Mouse (Mus musculus): ENCODE results near the gene St6galnac5. TPM values are rescaled to one million over a fixed set of nuclear protein-coding genes. Genes with fewer than 3 reads are reported as not detected.

St6galnac5 gene
- polyA plus RNA-seq, 1 experiment from 2014 or later = 1.3 TPM

DNA sequence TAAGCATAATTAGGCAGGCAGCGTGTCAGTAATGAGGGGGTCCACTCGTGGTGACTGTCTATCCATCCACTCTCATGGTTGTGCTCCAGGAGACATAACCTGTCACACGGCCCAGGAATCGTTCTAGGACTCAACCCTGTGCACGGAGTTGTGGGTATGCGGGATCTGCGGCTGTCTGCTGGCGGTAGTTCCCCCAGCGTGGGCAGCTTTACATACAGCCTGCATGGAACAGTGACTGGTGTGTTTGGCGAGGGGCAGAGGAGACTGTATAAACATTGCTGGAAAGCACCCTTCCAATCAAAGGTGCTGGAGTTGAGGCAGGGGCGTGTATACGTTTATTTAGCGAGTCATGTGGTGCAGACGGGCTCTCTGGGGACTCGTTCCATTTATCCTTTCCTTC is 58.5 kb downstream of the St6galnac5 start:
- Histone ChIP-seq H3K4me3 (no peak overlapping the region), H3K27me3 (ENCODE audit: insufficient read depth, poor library complexity, severe bottlenecking) (no peaks in the 10 kb centered on the region), H3K9me3 (no peaks in the 10 kb centered on the region), H3K4me1 (peaks cover 17% of the 10 kb centered on the region), H3K27ac (no peak overlapping the region), H3K36me3 (no peaks in the 10 kb centered on the region)
- no peak for DNase-seq (ENCODE audit: low spot score)
- 72% methylated on average over 15 of the region's 15 CpGs for WGBS

DNA sequence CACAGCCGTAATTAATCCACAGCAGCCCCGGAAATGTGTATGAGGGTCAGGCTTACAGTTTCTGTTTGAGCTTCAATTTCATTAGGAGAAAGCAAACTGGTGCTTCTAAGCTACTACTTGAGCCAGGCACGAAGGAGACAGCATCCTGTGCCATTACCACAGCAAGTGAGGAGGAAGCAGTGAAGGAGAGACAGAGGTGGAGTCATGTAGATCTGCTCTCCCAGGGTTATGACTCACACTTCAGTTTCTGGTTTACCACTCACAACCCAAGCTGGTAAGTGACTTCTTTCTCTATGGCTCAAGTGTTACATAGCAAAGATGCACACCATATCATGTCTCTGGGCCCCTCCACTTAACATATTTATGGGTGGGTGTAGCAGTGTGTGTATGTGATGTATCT is 61.7 kb downstream of the St6galnac5 start:
- H3K27ac ChIP-seq = no peak overlapping the region
- no peaks in the 10 kb centered on the region for H3K27me3 ChIP-seq (ENCODE audit: insufficient read depth, poor library complexity, severe bottlenecking)
- no peak for DNase-seq (ENCODE audit: low spot score)
- peaks cover 6% of the 10 kb centered on the region; the same call in 1 of the 2 replicates for H3K4me1 ChIP-seq
- WGBS = 82% methylated on average over 3 of the region's 3 CpGs
- H3K36me3 ChIP-seq = no peaks in the 10 kb centered on the region
- no peaks in the 10 kb centered on the region for H3K9me3 ChIP-seq
- H3K4me3 ChIP-seq = no peak overlapping the region

- H3K9me3 ChIP-seq = no peaks in the 10 kb centered on the region
- H3K4me3 ChIP-seq = no peak overlapping the region
- H3K27ac ChIP-seq = no peak overlapping the region
- WGBS = 68% methylated on average over 10 of the region's 10 CpGs
- no peak for DNase-seq (ENCODE audit: low spot score)
- H3K36me3 ChIP-seq = no peaks in the 10 kb centered on the region
- H3K4me1 ChIP-seq = peaks cover 6% of the 10 kb centered on the region; the same call in 1 of the 2 replicates
- no peaks in the 10 kb centered on the region for H3K27me3 ChIP-seq (ENCODE audit: insufficient read depth, poor library complexity, severe bottlenecking)
Measured at GRCm38 (mm10) chr3:152919101-152919500, 62.9 kb downstream of the St6galnac5 start.

DNA sequence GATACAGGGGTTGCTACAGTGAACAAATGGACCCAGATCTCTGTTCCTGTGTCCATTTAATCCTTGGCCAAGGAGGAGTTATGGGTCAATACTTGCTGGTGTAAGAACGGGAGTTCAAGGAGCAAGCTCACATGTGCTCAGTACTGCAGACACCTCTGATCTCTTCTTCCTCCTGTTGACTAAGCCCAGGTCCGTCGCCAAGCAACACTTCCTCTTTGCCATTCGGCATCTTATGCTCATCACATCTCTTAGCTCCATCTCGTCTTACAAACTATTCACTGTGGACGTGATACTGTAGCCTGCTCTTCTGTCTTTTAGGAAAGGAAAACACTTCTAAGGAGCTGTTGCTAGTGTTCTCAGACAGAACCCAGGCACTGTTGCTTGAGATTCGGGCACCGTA is 64.5 kb downstream of the St6galnac5 start:
- Histone ChIP-seq H3K9me3 (no peaks in the 10 kb centered on the region), H3K27me3 (ENCODE audit: insufficient read depth, poor library complexity, severe bottlenecking) (no peaks in the 10 kb centered on the region), H3K27ac (no peak overlapping the region), H3K4me3 (no peak overlapping the region), H3K4me1 (peaks cover 3% of the 10 kb centered on the region; the same call in 1 of the 2 replicates), H3K36me3 (no peaks in the 10 kb centered on the region)
- 79% methylated on average over 8 of the region's 8 CpGs for WGBS
- DNase-seq (ENCODE audit: low spot score) = no peak

DNA sequence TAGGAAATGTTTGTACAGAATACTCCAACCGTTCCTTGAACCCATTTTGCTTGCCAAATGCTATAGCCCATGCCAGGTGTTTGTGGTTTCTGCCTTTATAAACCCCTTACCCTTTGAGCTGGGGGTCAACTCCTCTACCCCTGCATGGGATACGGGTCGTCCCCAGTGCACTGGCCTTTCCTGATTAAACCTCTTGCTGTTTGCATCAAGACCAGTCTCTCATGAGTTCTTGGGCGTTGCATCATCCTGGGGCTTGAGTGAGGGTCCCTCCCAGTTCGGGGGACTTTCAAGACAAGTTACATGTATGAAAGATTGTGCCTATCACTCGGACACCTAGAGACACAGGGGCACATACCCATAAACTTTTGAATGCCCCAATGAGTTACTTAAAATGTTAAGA is 67.7 kb downstream of the St6galnac5 start:
- H3K4me3 ChIP-seq = no peak overlapping the region
- H3K4me1 ChIP-seq = peaks cover 19% of the 10 kb centered on the region
- no peak for DNase-seq (ENCODE audit: low spot score)
- no peak overlapping the region for H3K27ac ChIP-seq
- 88% methylated on average over 6 of the region's 6 CpGs for WGBS
- no peaks in the 10 kb centered on the region for H3K36me3 ChIP-seq
- H3K27me3 ChIP-seq (ENCODE audit: insufficient read depth, poor library complexity, severe bottlenecking) = no peaks in the 10 kb centered on the region
- no peaks in the 10 kb centered on the region for H3K9me3 ChIP-seq

DNA sequence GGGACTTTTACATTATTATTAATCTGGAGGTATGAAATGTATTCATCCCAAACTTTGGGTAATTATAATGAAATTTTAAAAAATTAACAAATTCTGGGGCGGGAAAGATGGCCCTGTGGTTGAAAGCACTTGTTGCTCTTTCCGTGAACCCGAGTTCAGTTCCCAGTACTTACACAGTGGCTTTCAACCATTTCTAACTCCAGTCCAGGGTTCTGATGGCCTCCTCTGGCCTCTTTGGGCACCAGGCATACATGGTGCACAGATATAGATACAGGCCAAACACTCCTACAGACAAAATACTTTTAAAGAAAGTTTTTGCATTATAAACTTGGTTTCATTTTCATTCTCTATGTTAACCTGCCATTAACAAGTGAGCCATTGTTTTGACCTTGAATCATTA is 68.4 kb downstream of the St6galnac5 start:
- no peak for DNase-seq (ENCODE audit: low spot score)
- Histone ChIP-seq H3K4me3 (no peak overlapping the region), H3K36me3 (no peaks in the 10 kb centered on the region), H3K27ac (no peak overlapping the region), H3K9me3 (no peaks in the 10 kb centered on the region), H3K27me3 (ENCODE audit: insufficient read depth, poor library complexity, severe bottlenecking) (no peaks in the 10 kb centered on the region), H3K4me1 (peaks cover 19% of the 10 kb centered on the region)
- 90% methylated on average over 3 of the region's 3 CpGs for WGBS

GRCm38 (mm10) chr3:152913150-152913549 is 68.9 kb downstream of the St6galnac5 start:
- 77% methylated on average over 10 of the region's 10 CpGs for WGBS
- Histone ChIP-seq H3K9me3 (no peaks in the 10 kb centered on the region), H3K4me3 (no peak overlapping the region), H3K4me1 (peaks cover 19% of the 10 kb centered on the region), H3K36me3 (no peaks in the 10 kb centered on the region), H3K27ac (no peak overlapping the region), H3K27me3 (ENCODE audit: insufficient read depth, poor library complexity, severe bottlenecking) (no peaks in the 10 kb centered on the region)
- DNase-seq (ENCODE audit: low spot score) = no peak

DNA sequence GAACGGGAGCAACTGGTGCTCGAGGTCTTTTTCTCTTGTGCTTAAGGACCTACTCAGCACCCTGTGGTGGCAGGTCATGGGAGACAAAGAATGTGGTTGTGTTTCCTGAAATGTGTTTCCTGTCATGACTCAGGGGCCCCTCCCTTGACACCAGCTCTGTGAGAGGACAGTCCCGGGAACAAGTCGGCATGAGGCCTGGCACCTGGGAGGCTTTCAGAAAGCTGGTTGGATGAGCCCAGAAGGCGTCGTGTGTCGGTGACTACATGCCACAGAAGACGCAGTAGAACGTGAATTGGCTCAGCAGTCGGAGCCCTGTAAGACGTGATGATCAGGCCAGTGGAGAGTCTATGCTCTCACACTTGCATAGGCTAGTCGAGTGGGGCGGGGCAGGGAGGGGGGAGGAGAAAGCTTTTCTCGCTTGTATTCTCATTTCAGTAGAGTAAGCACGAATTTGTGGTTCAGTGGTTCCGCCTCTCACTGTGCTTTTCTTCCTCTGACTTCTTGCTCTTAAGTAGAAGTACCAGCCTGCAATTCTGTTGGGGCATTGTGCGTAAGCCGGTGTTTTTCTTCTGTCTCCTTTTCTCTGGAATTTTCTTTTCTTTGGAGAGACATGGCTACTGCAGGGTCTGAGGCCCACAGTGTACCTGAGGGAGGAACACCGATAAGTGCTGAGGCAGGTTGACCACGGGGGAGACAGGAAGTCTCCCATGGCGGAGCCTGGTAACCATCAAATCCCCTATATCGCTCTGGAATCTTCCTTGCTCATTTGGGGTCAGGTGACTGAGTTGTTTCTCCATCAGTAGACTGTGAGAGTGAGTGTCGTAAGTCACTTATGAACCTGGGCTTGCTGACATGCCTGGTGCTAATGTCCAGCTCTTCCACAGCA is 69.6 kb downstream of the St6galnac5 start:
- Histone ChIP-seq H3K9me3 (no peaks in the 10 kb centered on the region), H3K4me1 (peaks cover 19% of the 10 kb centered on the region), H3K36me3 (no peaks in the 10 kb centered on the region), H3K4me3 (no peak overlapping the region), H3K27me3 (ENCODE audit: insufficient read depth, poor library complexity, severe bottlenecking) (no peaks in the 10 kb centered on the region), H3K27ac (no peak overlapping the region)
- no peak for DNase-seq (ENCODE audit: low spot score)
- WGBS = 77% methylated on average over 23 of the region's 23 CpGs

- WGBS = 87% methylated on average over 4 of the region's 4 CpGs
- no peak overlapping the region for H3K27ac ChIP-seq
- peaks cover 19% of the 10 kb centered on the region for H3K4me1 ChIP-seq
- H3K9me3 ChIP-seq = no peaks in the 10 kb centered on the region
- H3K27me3 ChIP-seq (ENCODE audit: insufficient read depth, poor library complexity, severe bottlenecking) = no peaks in the 10 kb centered on the region
- H3K4me3 ChIP-seq = no peak overlapping the region
- no peaks in the 10 kb centered on the region for H3K36me3 ChIP-seq
- no peak for DNase-seq (ENCODE audit: low spot score)
Measured at GRCm38 (mm10) chr3:152911578-152911977, 70.5 kb downstream of the St6galnac5 start.

GRCm38 (mm10) chr3:152907683-152908082 is 74.4 kb downstream of the St6galnac5 start:
- no peaks in the 10 kb centered on the region for H3K27me3 ChIP-seq (ENCODE audit: insufficient read depth, poor library complexity, severe bottlenecking)
- WGBS = 76% methylated on average over 5 of the region's 5 CpGs
- peaks cover 17% of the 10 kb centered on the region for H3K4me1 ChIP-seq
- no peaks in the 10 kb centered on the region for H3K36me3 ChIP-seq
- DNase-seq (ENCODE audit: low spot score) = no peak
- no peak overlapping the region for H3K4me3 ChIP-seq
- H3K27ac ChIP-seq = no peak overlapping the region
- no peaks in the 10 kb centered on the region for H3K9me3 ChIP-seq

GRCm38 (mm10) chr3:152907087-152907486 is 75.0 kb downstream of the St6galnac5 start:
- Histone ChIP-seq H3K27me3 (ENCODE audit: insufficient read depth, poor library complexity, severe bottlenecking) (no peaks in the 10 kb centered on the region), H3K4me1 (peaks cover 11% of the 10 kb centered on the region), H3K4me3 (no peak overlapping the region), H3K9me3 (no peaks in the 10 kb centered on the region), H3K27ac (no peak overlapping the region), H3K36me3 (no peaks in the 10 kb centered on the region)
- DNase-seq (ENCODE audit: low spot score) = no peak
- WGBS = 74% methylated on average over 5 of the region's 5 CpGs

GRCm38 (mm10) chr3:152905800-152906199 is 76.2 kb downstream of the St6galnac5 start:
- Histone ChIP-seq H3K27me3 (ENCODE audit: insufficient read depth, poor library complexity, severe bottlenecking) (no peaks in the 10 kb centered on the region), H3K36me3 (no peaks in the 10 kb centered on the region), H3K4me1 (no peaks in the 10 kb centered on the region), H3K27ac (no peak overlapping the region), H3K4me3 (no peak overlapping the region), H3K9me3 (no peaks in the 10 kb centered on the region)
- WGBS = 75% methylated on average over 10 of the region's 10 CpGs
- no peak for DNase-seq (ENCODE audit: low spot score)

GRCm38 (mm10) chr3:152905026-152905425 is 77.0 kb downstream of the St6galnac5 start:
- Histone ChIP-seq H3K27me3 (ENCODE audit: insufficient read depth, poor library complexity, severe bottlenecking) (no peaks in the 10 kb centered on the region), H3K4me3 (no peak overlapping the region), H3K4me1 (no peaks in the 10 kb centered on the region), H3K36me3 (no peaks in the 10 kb centered on the region), H3K27ac (no peak overlapping the region), H3K9me3 (no peaks in the 10 kb centered on the region)
- no peak for DNase-seq (ENCODE audit: low spot score)
- 87% methylated on average over 10 of the region's 10 CpGs for WGBS

Measured in heart, embryonic 10.5 days (tissue).